20 mouse cellular contexts compared by ENCODE assay signal in the genomic region with DNA sequence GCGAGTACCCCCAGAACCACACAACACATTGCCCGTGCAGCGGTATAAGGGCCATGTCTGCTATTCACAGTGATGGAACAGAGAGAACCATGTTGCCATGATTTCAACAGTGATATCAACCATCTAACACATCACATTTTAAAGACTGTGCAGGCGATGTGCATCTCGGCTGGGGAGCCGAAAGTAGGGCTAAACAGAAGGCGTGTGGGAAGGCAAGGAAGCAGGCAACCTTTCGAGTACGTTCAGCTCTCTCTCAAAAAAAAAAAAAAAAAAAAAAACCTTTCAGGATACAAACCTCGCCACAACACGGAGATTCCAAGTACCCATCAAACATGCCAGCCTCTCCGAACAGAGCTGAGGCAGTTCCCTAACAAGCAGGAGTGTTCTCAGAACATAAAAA. TPM values are rescaled to one million over a fixed set of nuclear protein-coding genes. Genes with fewer than 3 reads are reported as not detected.
DNase-seq lines count a peak whose midpoint lies in the region; ATAC-seq lines count a peak whose summit lies in the region.
"Had no signal": no experiment of that assay in that cellular context is flagged by ENCODE, and none has a peak within 500 bp of the region (broad histone marks: within the 10 kb centered on the region; RNA-seq: fewer than 3 reads in every experiment).

No protein-coding gene starts in this region.

- peak; percentile 79 for DNase-seq in right cerebral cortex, adult 18-20 months
- no peak for DNase-seq in right cerebral cortex, postnatal 4 days
- DNase-seq in layer of hippocampus, adult 9-11 months: peak; percentile 56
- DNase-seq in right cerebral cortex, adult 2 months (ENCODE audit: low spot score in 2 of 2): peak; percentile 57 to 67
- DNase-seq in urinary bladder, postnatal 4 days (ENCODE audit: low spot score in 2 of 2): no peak
- no peak for DNase-seq in ovary, postnatal 14 days (ENCODE audit: low spot score)
- DNase-seq: adrenal gland, postnatal 10 days; cerebellum, postnatal 14 days; gastrocnemius, postnatal 25 days; kidney, adult 18-20 months had no signal

- H3K4me1 ChIP-seq in intestine, embryonic 15.5 days (replicated peaks): no peaks in the 10 kb centered on the region
- H3K4me1 ChIP-seq: embryonic facial prominence, embryonic 15.5 days; heart, embryonic 15.5 days; limb, embryonic 15.5 days; liver, embryonic 15.5 days had no signal

- ATAC-seq in intestine, embryonic 15.5 days: no peak
- ATAC-seq: forebrain, embryonic 16.5 days; hindbrain, postnatal 0 days had no signal

- H3K36me3 ChIP-seq in intestine, embryonic 15.5 days: no peaks in the 10 kb centered on the region
- H3K36me3 ChIP-seq: embryonic facial prominence, embryonic 15.5 days; heart, embryonic 15.5 days; limb, embryonic 15.5 days; liver, embryonic 15.5 days; midbrain, embryonic 10.5 days had no signal

- H3K9me3 ChIP-seq in intestine, embryonic 15.5 days: no peaks in the 10 kb centered on the region
- H3K9me3 ChIP-seq: embryonic facial prominence, embryonic 15.5 days; heart, embryonic 15.5 days; limb, embryonic 15.5 days; liver, embryonic 15.5 days; midbrain, embryonic 10.5 days had no signal

- no peaks in the 10 kb centered on the region for H3K27me3 ChIP-seq in intestine, embryonic 15.5 days (replicated peaks)
- H3K27me3 ChIP-seq: embryonic facial prominence, embryonic 15.5 days; heart, embryonic 15.5 days; limb, embryonic 15.5 days; liver, embryonic 15.5 days had no signal

- 88% methylated on average over 12 of the region's 12 CpGs for WGBS in intestine, embryonic 15.5 days

- no peak overlapping the region for H3K4me3 ChIP-seq in intestine, embryonic 15.5 days (replicated peaks)
- H3K4me3 ChIP-seq: embryonic facial prominence, embryonic 15.5 days; heart, embryonic 15.5 days; limb, embryonic 15.5 days; liver, embryonic 15.5 days; midbrain, embryonic 10.5 days had no signal

- no peak overlapping the region for H3K9ac ChIP-seq in intestine, embryonic 15.5 days
- H3K9ac ChIP-seq: embryonic facial prominence, embryonic 15.5 days; heart, embryonic 15.5 days; limb, embryonic 15.5 days; liver, embryonic 15.5 days had no signal

- H3K4me2 ChIP-seq in intestine, embryonic 15.5 days (replicated peaks): no peak overlapping the region
- H3K4me2 ChIP-seq: embryonic facial prominence, embryonic 15.5 days; heart, embryonic 15.5 days; limb, embryonic 15.5 days; liver, embryonic 15.5 days had no signal

- H3K27ac ChIP-seq in intestine, embryonic 15.5 days: no peak overlapping the region
- H3K27ac ChIP-seq: embryonic facial prominence, embryonic 15.5 days; heart, embryonic 15.5 days; hindbrain, postnatal 0 days; kidney, postnatal 0 days; limb, embryonic 15.5 days; liver, embryonic 15.5 days; macrophage; midbrain, embryonic 10.5 days had no signal

RNA-seq across cellular contexts. Expression of a gene that starts 17.8 kb away (rescaled TPM):
- 0.89 and 1.3 TPM in 2 replicates for polyA plus RNA-seq in intestine, embryonic 15.5 days (2015; fragmentation: Nextera tagmentation; extraction: Ambion mirVana)
- polyA plus RNA-seq: macrophage had no signal

Comparison
In these comparisons a context has a peak if more than half of its experiments do, and no peak if none do; other contexts are left out.
1. DNase-seq: peak in right cerebral cortex, adult 18-20 months (single experiment), layer of hippocampus, adult 9-11 months (single experiment) and right cerebral cortex, adult 2 months (2 of 2); none in right cerebral cortex, postnatal 4 days (single experiment), urinary bladder, postnatal 4 days (0 of 2) and ovary, postnatal 14 days (single experiment).